13 mouse cellular contexts compared by ENCODE assay signal in the genomic region with DNA sequence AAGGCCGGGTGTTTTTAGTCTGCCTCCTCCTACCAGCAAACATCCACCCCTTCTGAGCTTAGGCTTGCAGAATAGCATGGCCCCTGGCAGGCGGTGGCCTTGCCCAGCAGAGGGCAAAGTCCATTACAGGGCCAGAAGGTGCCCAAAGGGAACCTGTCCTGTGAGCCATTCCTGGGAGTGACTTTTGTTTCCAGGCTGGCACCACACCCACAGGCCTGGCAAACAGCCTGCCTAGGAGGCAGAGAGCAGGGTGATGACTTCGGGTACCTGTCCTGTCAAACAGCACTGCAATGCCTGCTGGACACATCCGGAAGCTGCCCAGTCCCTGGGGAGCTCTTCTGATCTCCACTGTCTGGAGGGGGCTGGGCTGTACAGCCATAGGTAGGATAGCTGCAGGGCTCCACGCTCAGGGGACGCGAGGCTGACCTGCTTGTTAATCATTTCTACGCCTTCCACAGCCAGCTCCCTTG. TPM values are rescaled to one million over a fixed set of nuclear protein-coding genes. Genes with fewer than 3 reads are reported as not detected.
DNase-seq lines count a peak whose midpoint lies in the region; ATAC-seq and TF ChIP-seq lines count a peak whose summit lies in the region.
"Had no signal": no experiment of that assay in that cellular context is flagged by ENCODE, and none has a peak within 500 bp of the region (broad histone marks: within the 10 kb centered on the region; RNA-seq: fewer than 3 reads in every experiment).

No protein-coding gene starts in this region.

- peaks cover 7% of the 10 kb centered on the region for H3K27me3 ChIP-seq in heart, embryonic 15.5 days
- H3K27me3 ChIP-seq in embryonic facial prominence, embryonic 12.5 days = peaks cover 11% of the 10 kb centered on the region
- H3K27me3 ChIP-seq in kidney, embryonic 15.5 days = peaks cover 15% of the 10 kb centered on the region
- peaks cover 17% of the 10 kb centered on the region for H3K27me3 ChIP-seq in liver, embryonic 15.5 days
- no peaks in the 10 kb centered on the region; the same call in 1 of the 2 replicates for H3K27me3 ChIP-seq in thymus, adult 2 months (ENCODE audit: control insufficient read depth, insufficient read depth, low read length)

- no peak for ATAC-seq in heart, embryonic 15.5 days (replicated peaks; ENCODE audit: insufficient number of reproducible peaks, insufficient read depth, low FRiP score, low read depth)
- ATAC-seq in embryonic facial prominence, embryonic 12.5 days (ENCODE audit: insufficient number of reproducible peaks, insufficient read depth, low FRiP score, low TSS enrichment) = no peak
- peak; percentile 83 for ATAC-seq in kidney, embryonic 15.5 days (replicated peaks; ENCODE audit: low FRiP score)
- ATAC-seq in liver, embryonic 15.5 days (ENCODE audit: insufficient read depth) = peak; percentile 76
- ATAC-seq: activated CD4-positive, CD25-positive, alpha-beta regulatory T cell, adult 4 months had no signal

- H3K4me1 ChIP-seq in heart, embryonic 15.5 days (replicated peaks) = peaks cover 21% of the 10 kb centered on the region
- H3K4me1 ChIP-seq in embryonic facial prominence, embryonic 12.5 days = peaks cover 25% of the 10 kb centered on the region
- peaks cover 63% of the 10 kb centered on the region for H3K4me1 ChIP-seq in kidney, embryonic 15.5 days
- H3K4me1 ChIP-seq in liver, embryonic 15.5 days (replicated peaks) = peaks cover 6% of the 10 kb centered on the region; the same call in 1 of the 2 replicates
- no peaks in the 10 kb centered on the region for H3K4me1 ChIP-seq in thymus, adult 2 months (replicated peaks; ENCODE audit: control insufficient read depth, insufficient read depth, low read length)
- H3K4me1 ChIP-seq: megakaryocyte, embryonic 14.5 days had no signal

- no peak overlapping the region for H3K9ac ChIP-seq in heart, embryonic 15.5 days
- H3K9ac ChIP-seq in embryonic facial prominence, embryonic 12.5 days = no peak overlapping the region
- no peak overlapping the region for H3K9ac ChIP-seq in kidney, embryonic 15.5 days
- no peak overlapping the region for H3K9ac ChIP-seq in liver, embryonic 15.5 days

- 41% methylated on average over 8 of the region's 8 CpGs for WGBS in heart, embryonic 15.5 days
- 35% methylated on average over 8 of the region's 8 CpGs for WGBS in embryonic facial prominence, embryonic 12.5 days
- WGBS in kidney, embryonic 15.5 days = 9% methylated on average over 8 of the region's 8 CpGs
- WGBS in liver, embryonic 15.5 days (ENCODE audit: insufficient replicate concordance) = 57% methylated on average over 8 of the region's 8 CpGs
- 89% methylated on average over 8 of the region's 8 CpGs for WGBS in thymus, adult 2 months

- no peak overlapping the region for H3K4me3 ChIP-seq in heart, embryonic 15.5 days
- no peak overlapping the region for H3K4me3 ChIP-seq in embryonic facial prominence, embryonic 12.5 days
- no peak overlapping the region for H3K4me3 ChIP-seq in kidney, embryonic 15.5 days (replicated peaks)
- H3K4me3 ChIP-seq in liver, embryonic 15.5 days (replicated peaks) = no peak overlapping the region
- H3K4me3 ChIP-seq in thymus, adult 2 months (ENCODE audit: control insufficient read depth, insufficient read depth, low read length) = no peak overlapping the region
- H3K4me3 ChIP-seq: erythroblast, embryonic 14.5 days; layer of hippocampus, adult 2 months; megakaryocyte, embryonic 14.5 days had no signal

- no peak overlapping the region for H3K4me2 ChIP-seq in heart, embryonic 15.5 days
- no peak overlapping the region for H3K4me2 ChIP-seq in embryonic facial prominence, embryonic 12.5 days (replicated peaks)
- H3K4me2 ChIP-seq in kidney, embryonic 15.5 days = peak overlapping the region; percentile 28; the same call in 1 of the 2 replicates
- peak overlapping the region; percentile 1; the same call in 1 of the 2 replicates for H3K4me2 ChIP-seq in liver, embryonic 15.5 days

- H3K9me3 ChIP-seq in heart, embryonic 15.5 days (replicated peaks) = no peaks in the 10 kb centered on the region
- H3K9me3 ChIP-seq in embryonic facial prominence, embryonic 12.5 days = no peaks in the 10 kb centered on the region
- no peaks in the 10 kb centered on the region for H3K9me3 ChIP-seq in kidney, embryonic 15.5 days (replicated peaks)
- no peaks in the 10 kb centered on the region for H3K9me3 ChIP-seq in liver, embryonic 15.5 days (replicated peaks)
- H3K9me3 ChIP-seq: megakaryocyte, embryonic 14.5 days had no signal

- no peaks in the 10 kb centered on the region for H3K36me3 ChIP-seq in heart, embryonic 15.5 days
- H3K36me3 ChIP-seq in embryonic facial prominence, embryonic 12.5 days = no peaks in the 10 kb centered on the region
- 0 out of 2 replicates have a peak, but pooled peaks cover 7% of the 10 kb centered on the region for H3K36me3 ChIP-seq in kidney, embryonic 15.5 days
- no peaks in the 10 kb centered on the region for H3K36me3 ChIP-seq in liver, embryonic 15.5 days (replicated peaks)
- no peaks in the 10 kb centered on the region for H3K36me3 ChIP-seq in thymus, adult 2 months (ENCODE audit: control insufficient read depth, insufficient read depth, low read length)

- no peak for TF ChIP-seq CTCF in thymus, adult 2 months (IDR thresholded peaks at IDR 0.05; ENCODE audit: borderline replicate concordance, control insufficient read depth, extremely low read depth, insufficient read depth, low read length, poor library complexity)

- TF ChIP-seq POLR2A in thymus, adult 2 months (IDR thresholded peaks at IDR 0.05; ENCODE audit: control insufficient read depth, extremely low read depth, insufficient read depth, low read length, poor library complexity) = no peak

- H3K27ac ChIP-seq in heart, embryonic 15.5 days = 0 out of 2 replicates have a peak overlapping the region, but pooled peaks have one; percentile 39
- H3K27ac ChIP-seq in embryonic facial prominence, embryonic 12.5 days = peak overlapping the region; percentile 54; the same call in 1 of the 2 replicates
- peak overlapping the region; percentile 85 for H3K27ac ChIP-seq in kidney, embryonic 15.5 days
- peak overlapping the region; percentile 53; the same call in 1 of the 2 replicates for H3K27ac ChIP-seq in liver, embryonic 15.5 days (replicated peaks)
- no peak overlapping the region for H3K27ac ChIP-seq in thymus, adult 2 months (ENCODE audit: control insufficient read depth, insufficient read depth, low read length)
- H3K27ac ChIP-seq: layer of hippocampus, adult 2 months had no signal

- no peak for DNase-seq in heart, adult 11 months
- DNase-seq in cerebellum, adult 18-20 months = no peak
- no peak for DNase-seq in thymus, adult 2 months
- DNase-seq in gastrocnemius, postnatal 4 days (ENCODE audit: low spot score in 2 of 2) = no peak

RNA-seq across cellular contexts. Expression of a gene that starts 7.2 kb away (rescaled TPM):
- polyA plus RNA-seq in heart, embryonic 15.5 days (2015; fragmentation: Nextera tagmentation; extraction: Ambion mirVana) = 1.8 and 5.7 TPM in 2 replicates
- 6.0 TPM in 2 replicates for polyA plus RNA-seq in embryonic facial prominence, embryonic 12.5 days (2016; fragmentation: Nextera tagmentation; extraction: Ambion mirVana)
- 32.2 and 34.2 TPM in 2 replicates for polyA plus RNA-seq in kidney, embryonic 15.5 days (2015; fragmentation: Nextera tagmentation; extraction: Ambion mirVana)
- polyA plus RNA-seq in liver, embryonic 15.5 days (2015; fragmentation: Nextera tagmentation; extraction: Ambion mirVana) = 4.9 and 5.6 TPM in 2 replicates
- 9.3 and 12.3 TPM in 2 replicates for polyA plus RNA-seq in thymus, adult 2 months (2012; rRNA removed)
- 1 to 10 TPM; 1.6 to 1.9 TPM for total RNA-seq in gastrocnemius, postnatal 4 days (2021)

RNA-seq across cellular contexts. Expression of a gene that starts 41.6 kb away (rescaled TPM):
- not detected in 2 replicates for polyA plus RNA-seq in heart, embryonic 15.5 days (2015; fragmentation: Nextera tagmentation; extraction: Ambion mirVana)
- polyA plus RNA-seq in embryonic facial prominence, embryonic 12.5 days (2016; fragmentation: Nextera tagmentation; extraction: Ambion mirVana) = not detected in 2 replicates
- polyA plus RNA-seq in kidney, embryonic 15.5 days (2015; fragmentation: Nextera tagmentation; extraction: Ambion mirVana) = not detected in 2 replicates
- polyA plus RNA-seq in liver, embryonic 15.5 days (2015; fragmentation: Nextera tagmentation; extraction: Ambion mirVana) = not detected in 2 replicates
- not detected in 2 replicates for polyA plus RNA-seq in thymus, adult 2 months (2012; rRNA removed)
- total RNA-seq in gastrocnemius, postnatal 4 days (2021) = not detected
- polyA plus RNA-seq: activated CD4-positive, CD25-positive, alpha-beta regulatory T cell, adult 4 months; erythroblast, embryonic 14.5 days; gonadal fat pad, adult 2 months had no signal

Comparison
In these comparisons a context has a peak if more than half of its experiments do, and no peak if none do; other contexts are left out.
1. ATAC-seq: peak in kidney, embryonic 15.5 days (single experiment) and liver, embryonic 15.5 days (single experiment); none in heart, embryonic 15.5 days (single experiment) and embryonic facial prominence, embryonic 12.5 days (single experiment).
2. H3K4me2 ChIP-seq: peak in kidney, embryonic 15.5 days (single experiment) and liver, embryonic 15.5 days (single experiment); none in heart, embryonic 15.5 days (single experiment) and embryonic facial prominence, embryonic 12.5 days (single experiment).